In genomic region chr4:82755616-82756294, GRCm38 (mm10) we compare ENCODE assay signal across 11 mouse cellular contexts. TPM values are rescaled to one million over a fixed set of nuclear protein-coding genes. Genes with fewer than 3 reads are reported as not detected.
A peak's percentile ranks its signal among the peaks of the same experiment; 100 is the strongest.
DNase-seq lines count a peak whose midpoint lies in the region; ATAC-seq and TF ChIP-seq lines count a peak whose summit lies in the region.
"Had no signal": no experiment of that assay in that cellular context is flagged by ENCODE, and none has a peak within 500 bp of the region (broad histone marks: within the 10 kb centered on the region; RNA-seq: fewer than 3 reads in every experiment).

No protein-coding gene starts in this region.

- no peaks in the 10 kb centered on the region for H3K27me3 ChIP-seq in midbrain, embryonic 13.5 days
- H3K27me3 ChIP-seq: heart, embryonic 15.5 days had no signal

- peak; percentile 45 for DNase-seq in kidney, adult 11 months
- DNase-seq in kidney, postnatal 4 days: no peak
- no peak for DNase-seq in gastrocnemius, adult 2 months
- no peak for DNase-seq in cerebellum, postnatal 25 days
- no peak for DNase-seq in spleen, postnatal 14 days (ENCODE audit: low spot score in 2 of 2)
- DNase-seq: lung, postnatal 4 days had no signal

- H3K36me3 ChIP-seq in midbrain, embryonic 13.5 days: no peaks in the 10 kb centered on the region
- H3K36me3 ChIP-seq: G1E; heart, embryonic 15.5 days had no signal

- H3K4me2 ChIP-seq in midbrain, embryonic 13.5 days (replicated peaks): no peak overlapping the region
- H3K4me2 ChIP-seq: heart, embryonic 15.5 days had no signal

- no peak overlapping the region for H3K4me3 ChIP-seq in midbrain, embryonic 13.5 days (replicated peaks)
- H3K4me3 ChIP-seq in gastrocnemius, adult 2 months: no peak overlapping the region
- H3K4me3 ChIP-seq: heart, embryonic 15.5 days had no signal

- 11% methylated on average over 3 of the region's 3 CpGs for WGBS in midbrain, embryonic 13.5 days

- intact Hi-C loops in gastrocnemius, adult 2 months (cut with DNase I): no loop called here

- ATAC-seq in activated CD4-positive, CD25-positive, alpha-beta regulatory T cell, adult 4 months: peak; percentile 93
- peak; percentile 56 for ATAC-seq in inflammation-experienced regulatory T-cells, adult 6 months
- ATAC-seq in midbrain, embryonic 13.5 days: 0 out of 2 replicates have a peak, but pooled peaks have one; percentile 62

- H3K9ac ChIP-seq in midbrain, embryonic 13.5 days (replicated peaks): no peak overlapping the region
- H3K9ac ChIP-seq: heart, embryonic 15.5 days had no signal

- H3K4me1 ChIP-seq in midbrain, embryonic 13.5 days (replicated peaks): peaks cover 9% of the 10 kb centered on the region
- H3K4me1 ChIP-seq: heart, embryonic 15.5 days had no signal

- H3K27ac ChIP-seq in midbrain, embryonic 13.5 days: no peak overlapping the region
- no peak overlapping the region for H3K27ac ChIP-seq in gastrocnemius, adult 2 months
- H3K27ac ChIP-seq: heart, embryonic 15.5 days had no signal

- no peaks in the 10 kb centered on the region for H3K9me3 ChIP-seq in midbrain, embryonic 13.5 days
- H3K9me3 ChIP-seq: heart, embryonic 15.5 days had no signal

- no peak for TF ChIP-seq CTCF in gastrocnemius, adult 2 months (IDR thresholded peaks at IDR 0.05)

RNA-seq across cellular contexts. Expression of gene Nfib, which starts 50.2 kb away (rescaled TPM):
- polyA plus RNA-seq in activated CD4-positive, CD25-positive, alpha-beta regulatory T cell, adult 4 months (2017; shearing (Covaris generic)): 1 to 10 TPM in 1 of 2 experiments, under 1 TPM in 1; 0.09 to 1.1 TPM
- polyA plus RNA-seq in inflammation-experienced regulatory T-cells, adult 6 months (2017; shearing (Covaris generic)): under 1 TPM in 2 of 3 experiments, not detected in 1; 0.04 to 0.11 TPM
- polyA plus RNA-seq in midbrain, embryonic 13.5 days (2015; fragmentation: Nextera tagmentation; extraction: Ambion mirVana): 56.1 and 58.4 TPM in 2 replicates
- 10 to 100 TPM; 67.9 to 93.6 TPM for total RNA-seq in gastrocnemius, adult 2 months (2021)
- polyA plus RNA-seq: G1E had no signal

Comparison
In these comparisons a context has a peak if more than half of its experiments do, and no peak if none do; other contexts are left out.
1. RNA of gene Nfib, which starts 50.2 kb away (polyA plus RNA-seq): 56.1 to 58.4 TPM in midbrain, embryonic 13.5 days; 0.09 to 1.1 TPM in activated CD4-positive, CD25-positive, alpha-beta regulatory T cell, adult 4 months and 0.04 to 0.11 TPM in inflammation-experienced regulatory T-cells, adult 6 months; every median in the first group is over 10 times any median in the second.
2. Peak in every context shown above with its lines, with median percentiles within 50 percentile points of each other: ATAC-seq.